Mouse (Mus musculus): ENCODE measurements around the gene Fli1.

Fli1 gene

DNA sequence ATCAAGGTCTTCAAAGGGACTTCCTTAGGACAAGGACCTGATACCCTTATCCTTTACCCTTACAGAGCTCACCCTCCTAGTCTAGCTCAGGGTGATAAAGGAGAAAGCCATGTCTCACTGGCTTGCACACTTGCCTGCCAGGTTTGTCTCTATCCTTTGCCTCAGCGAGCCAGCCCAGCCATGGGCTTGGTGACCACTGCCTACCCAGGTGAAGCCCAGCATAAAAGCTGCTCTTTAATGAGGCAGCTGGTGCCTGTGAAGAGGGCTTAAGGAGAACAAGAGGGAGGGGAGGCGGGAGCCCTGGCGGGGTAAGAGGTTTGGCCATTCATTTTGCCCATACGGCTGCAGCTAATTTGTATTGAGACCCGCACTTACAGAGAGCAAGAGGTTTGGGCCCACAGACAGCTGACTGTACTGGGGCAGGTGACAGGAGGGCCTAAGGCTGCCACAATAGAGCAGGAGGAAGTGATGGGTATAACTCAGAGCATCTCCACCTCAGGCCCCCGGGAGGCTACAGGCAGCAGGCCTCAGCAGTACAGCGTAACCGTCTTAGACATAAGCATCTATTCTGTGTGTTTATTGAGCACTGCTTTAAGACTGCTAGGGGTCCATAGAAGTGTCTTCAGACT lies 73.4 kb downstream of the Fli1 start:
- no peak for DNase-seq (ENCODE audit: low read depth, low spot score)

DNA sequence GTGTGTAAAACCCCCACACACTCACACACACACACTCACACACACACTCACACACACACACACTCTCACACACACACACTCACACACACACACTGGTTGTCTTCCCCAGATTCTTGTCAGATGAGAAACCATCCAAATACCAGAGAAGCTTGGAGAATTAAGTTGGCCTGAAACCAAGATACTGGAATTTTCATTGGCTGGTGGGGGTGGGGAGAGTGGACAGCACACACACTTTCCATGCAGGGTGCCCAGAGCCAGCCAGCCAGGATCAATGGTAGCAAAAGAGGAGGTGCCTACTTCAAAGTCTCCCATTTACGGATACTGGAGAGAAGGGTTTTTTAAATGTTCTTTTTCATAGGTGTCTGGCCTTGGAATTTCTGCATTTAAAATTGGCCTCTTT lies 74.3 kb downstream of the Fli1 start:
- DNase-seq (ENCODE audit: low read depth, low spot score): no peak

DNA sequence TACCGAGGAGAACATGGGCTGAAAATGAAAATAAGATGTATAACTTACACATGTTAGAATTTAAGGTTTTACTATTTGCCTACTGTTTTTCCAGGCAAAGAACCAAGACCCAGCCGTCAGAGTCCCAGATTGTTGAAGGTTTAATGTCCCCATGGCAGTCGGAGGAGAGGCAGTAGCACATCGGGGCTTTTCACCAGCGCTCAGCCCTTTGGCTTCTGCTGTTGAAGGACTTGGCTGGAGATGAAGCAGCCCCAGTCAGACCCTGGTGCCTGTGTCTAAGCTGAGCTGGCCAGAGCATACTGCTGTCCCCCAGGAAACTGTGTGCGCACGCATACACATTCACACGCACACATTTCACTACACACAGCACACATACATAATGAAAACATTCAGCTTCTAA lies 75.2 kb downstream of the Fli1 start:
- no peak for DNase-seq (ENCODE audit: low read depth, low spot score)

DNA sequence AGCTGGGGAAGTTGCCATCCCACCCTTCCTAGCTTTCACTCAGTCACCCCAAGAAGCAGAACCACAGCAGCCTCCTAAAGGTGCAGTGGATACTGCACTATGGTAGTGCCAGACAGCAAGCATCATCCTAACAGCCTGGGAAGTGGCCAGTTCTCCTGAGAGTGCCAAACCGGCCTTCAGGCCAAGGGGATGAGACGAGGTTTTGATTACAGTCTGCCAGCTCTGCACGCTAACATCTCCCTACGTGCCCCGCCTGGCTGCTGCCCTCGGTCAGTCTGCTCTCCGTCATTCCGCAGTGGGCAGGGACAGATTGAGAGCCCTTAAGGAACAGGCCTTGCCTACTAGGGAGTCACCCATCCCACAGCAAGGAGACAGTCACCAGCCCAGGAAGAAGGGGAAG lies 75.8 kb downstream of the Fli1 start:
- DNase-seq (ENCODE audit: low read depth, low spot score): no peak

DNA sequence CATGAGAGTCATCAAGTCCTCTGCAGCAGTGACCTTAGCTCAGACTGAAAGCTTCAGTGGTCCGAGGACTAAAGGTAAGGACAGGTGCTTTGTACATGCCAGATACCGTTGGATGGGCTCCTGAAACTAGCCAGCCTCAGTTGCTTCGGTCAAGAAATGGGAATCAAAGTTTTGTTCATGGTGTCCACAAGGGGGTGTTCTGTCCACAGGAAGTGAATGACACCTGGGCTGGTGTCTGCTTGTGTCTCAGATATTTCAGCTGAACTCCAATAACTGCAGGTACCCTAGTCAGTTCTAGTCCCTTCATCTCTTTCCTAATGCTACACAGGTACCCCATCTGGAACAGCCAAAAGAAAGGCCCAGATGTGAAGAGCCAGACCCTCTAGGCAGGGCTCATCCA lies 86.0 kb downstream of the Fli1 start:
- no peak for DNase-seq (ENCODE audit: low read depth, low spot score)

DNA sequence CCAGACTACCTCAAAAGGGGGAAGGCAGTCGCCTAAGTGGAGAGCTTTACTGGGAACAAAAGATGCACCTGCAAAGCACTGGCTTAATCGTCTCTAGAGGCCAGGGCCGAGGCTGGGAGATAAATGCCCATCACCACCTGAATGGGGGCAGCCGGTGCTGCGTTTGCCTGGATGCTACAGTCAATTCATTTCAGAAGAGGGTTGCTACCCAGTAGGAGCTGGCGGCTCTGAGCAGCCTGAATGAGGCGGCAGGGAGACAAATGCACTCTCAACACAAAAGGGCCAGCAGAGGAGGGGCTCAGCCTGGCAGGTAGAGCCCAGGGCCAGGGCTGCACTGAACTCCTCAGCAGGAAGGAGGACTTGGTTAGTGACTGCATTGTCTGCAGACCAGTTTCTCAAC lies 92.5 kb downstream of the Fli1 start:
- no peak for DNase-seq (ENCODE audit: low read depth, low spot score)

DNA sequence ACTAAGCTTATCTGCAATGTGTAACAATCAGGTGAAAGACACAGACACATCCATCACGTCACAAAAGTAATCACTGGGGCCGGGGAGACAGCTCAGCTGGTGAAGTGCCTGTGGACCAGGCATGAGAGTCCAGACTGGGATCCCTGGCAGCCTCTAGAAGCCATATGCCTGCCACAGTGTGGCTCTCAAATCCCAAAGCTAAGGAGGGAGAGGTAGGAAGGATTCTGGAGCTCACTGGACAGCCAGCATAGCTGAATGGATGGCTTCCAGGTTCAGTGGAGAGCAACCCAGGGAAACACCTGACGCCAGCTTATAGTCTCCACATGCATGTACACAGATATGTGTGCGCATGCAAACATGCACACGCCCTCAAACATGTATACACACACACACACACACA lies 93.9 kb downstream of the Fli1 start:
- no peak for DNase-seq (ENCODE audit: low read depth, low spot score)

DNA sequence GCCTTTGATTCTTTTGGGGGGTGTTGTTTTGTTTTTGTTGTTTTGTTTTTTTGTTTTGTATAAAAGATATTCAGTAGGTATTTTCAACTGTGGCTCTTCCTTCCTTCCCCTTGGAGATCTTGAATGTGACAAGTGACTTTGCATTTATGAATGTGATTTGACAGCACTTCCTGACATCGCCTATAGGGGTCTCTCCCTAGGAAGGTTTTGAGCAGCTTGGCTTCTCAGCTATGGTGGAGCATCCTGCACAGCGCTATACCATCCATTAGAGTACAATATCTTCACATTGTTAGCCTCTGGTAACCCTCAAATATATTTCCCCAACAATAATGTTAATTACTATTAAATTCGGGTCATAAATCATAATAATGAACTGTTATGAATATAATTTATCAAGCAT lies 96.9 kb downstream of the Fli1 start:
- DNase-seq (ENCODE audit: low read depth, low spot score): no peak

DNA sequence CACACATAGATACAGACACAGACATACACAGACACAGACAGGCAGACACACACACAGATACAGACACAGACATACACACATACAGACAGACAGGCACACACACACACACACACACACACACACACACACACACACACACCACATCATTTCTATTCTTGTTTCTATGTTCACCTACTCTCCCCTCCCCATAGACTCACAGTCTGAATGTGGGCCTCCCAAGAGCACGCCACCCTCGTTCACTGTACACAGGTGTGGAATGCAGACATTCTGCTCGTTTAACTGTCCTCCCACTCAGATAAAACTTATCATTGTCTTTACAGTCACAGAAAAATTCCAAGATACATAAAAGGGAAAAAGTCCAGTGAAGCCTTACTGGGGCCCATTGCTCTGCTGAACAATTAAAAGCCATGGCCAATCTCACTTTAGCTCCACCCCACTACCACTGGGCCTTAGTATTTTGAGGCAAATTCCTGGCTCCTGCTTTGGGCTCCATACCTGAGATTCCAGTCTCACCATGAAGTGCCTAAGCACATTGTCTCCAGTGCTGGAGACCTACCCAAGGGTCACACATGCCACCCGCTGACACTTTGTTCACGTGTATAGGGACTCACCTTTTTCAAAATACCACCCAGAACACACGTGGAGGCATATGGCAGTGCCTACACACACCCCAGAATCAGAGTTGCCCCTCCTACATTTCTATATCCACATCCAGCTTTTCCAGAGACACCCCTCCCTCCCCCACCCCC lies 98.0 kb downstream of the Fli1 start:
- DNase-seq (ENCODE audit: low read depth, low spot score): no peak

DNA sequence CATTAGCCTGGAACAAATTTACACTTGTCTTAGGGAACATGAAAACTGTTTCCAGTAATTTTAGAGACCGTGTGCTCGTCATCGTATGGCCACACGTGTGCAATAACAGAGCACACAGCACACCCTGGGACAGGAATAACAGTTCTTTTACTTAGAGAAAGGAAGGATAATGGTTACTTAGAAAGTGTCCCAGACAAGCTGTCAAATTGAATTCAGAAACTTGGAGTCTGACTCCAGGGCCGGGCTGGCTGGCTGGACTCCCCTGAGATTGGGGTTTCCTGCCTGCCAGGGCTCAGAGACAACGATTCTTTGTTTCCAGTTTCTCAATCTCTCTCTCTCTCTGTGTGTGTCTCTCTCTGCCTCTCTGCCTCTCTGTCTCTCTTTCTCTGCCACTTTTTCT lies 98.8 kb downstream of the Fli1 start:
- no peak for DNase-seq (ENCODE audit: low read depth, low spot score)

DNA sequence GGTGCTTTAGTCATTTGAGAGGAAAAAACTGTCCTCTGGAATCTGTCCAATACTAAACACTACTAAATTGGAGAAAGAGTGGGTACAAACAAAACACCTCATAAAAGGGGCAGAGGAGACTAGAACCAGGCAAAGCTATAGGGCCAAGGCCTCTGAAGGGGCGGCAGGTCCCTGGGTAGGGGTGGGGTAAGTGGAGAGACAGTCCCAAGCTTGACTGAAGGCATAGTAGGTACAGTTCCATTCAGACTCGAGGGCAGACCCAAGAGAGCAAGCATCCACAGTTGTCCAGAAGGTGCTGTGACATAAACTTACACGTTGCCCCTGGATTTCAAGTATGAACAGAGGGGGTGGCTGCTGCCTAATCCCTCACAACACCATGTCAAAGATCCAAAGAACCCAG lies 99.5 kb downstream of the Fli1 start:
- DNase-seq (ENCODE audit: low read depth, low spot score): no peak

DNA sequence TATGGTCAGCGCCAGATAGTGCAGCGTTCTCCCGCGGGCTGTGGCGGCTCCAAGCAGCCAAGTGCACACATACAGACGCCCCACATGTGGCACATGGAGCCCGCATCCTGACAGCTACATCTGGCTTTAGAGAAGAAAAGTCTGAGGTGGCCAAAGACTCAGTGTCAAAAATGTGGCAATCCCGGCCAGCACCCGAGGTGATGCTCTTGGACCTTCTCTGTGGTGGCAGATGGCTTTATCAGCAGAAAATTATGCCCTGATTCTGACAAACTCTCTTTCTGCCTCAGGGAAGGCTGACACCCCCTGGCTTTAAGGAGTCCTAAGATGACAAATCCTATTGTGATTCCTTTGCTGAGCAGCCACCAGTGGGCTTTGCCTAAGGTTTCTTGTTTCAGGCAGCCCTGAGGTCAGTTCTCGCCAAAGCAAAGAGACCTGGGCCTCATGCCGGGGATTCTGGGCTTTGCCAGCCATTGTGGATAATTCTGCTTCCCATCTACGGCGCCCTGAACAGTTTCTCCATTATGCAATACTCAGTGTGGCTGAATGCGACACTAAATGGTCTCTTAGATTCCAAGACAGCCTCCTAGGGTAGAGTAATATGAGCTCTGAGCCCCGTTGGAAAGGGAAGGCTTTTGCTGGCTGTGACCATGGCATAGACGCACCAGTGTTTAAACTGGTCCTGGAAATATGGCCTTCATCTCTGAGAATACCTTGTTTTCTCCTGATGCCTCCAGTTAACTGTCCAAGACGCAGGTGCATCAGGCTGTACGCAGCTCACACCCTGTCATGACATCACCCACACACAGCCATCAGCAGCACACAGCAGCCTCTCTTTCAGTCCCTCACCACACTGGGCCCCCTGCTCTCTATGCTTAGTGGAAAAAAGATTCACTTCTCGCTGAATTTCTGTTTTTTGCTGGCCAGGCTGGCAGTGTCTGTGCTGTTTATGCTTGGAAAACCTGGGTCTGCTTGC lies 108.1 kb downstream of the Fli1 start:
- DNase-seq (ENCODE audit: low read depth, low spot score): no peak

DNA sequence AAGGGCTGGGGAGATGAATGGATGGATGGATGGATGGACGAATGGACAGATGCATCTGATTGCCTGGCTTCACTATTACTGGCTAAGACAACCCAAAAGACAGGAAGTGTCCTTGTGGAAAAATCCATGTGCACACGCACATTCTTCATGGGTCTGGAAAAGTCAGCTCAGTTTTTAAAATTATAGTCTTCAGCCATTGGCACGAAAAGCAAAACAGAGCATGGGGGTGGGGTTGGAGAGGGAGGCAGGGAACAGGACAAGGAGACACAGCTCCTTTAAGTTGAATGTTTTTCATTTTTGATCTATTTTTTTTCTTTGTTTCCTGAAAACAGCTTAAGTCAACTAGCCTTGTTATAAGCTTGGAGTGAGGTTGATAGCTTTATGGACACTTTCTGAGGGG lies 111.6 kb downstream of the Fli1 start:
- no peak for DNase-seq (ENCODE audit: low read depth, low spot score)

DNA sequence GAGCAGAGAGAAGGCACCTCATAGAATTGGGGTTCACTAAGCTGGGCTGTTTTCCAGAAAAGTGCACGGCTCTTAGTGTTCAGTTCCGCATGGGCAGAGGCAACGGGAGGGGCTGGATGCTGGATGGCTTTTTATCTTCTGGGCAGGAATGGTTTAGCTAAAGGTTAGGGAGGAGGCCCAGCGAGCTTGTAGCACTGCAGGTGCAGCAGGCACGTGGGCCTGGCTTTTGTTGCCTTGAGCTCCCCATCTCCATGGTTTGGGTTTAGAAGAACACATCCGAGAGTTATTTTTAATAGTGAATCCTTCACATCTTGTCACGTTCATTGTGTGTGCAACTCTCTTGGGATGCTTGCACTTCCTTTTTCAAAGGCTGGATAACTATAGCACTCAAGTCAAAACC lies 117.3 kb downstream of the Fli1 start:
- no peak for DNase-seq (ENCODE audit: low read depth, low spot score)

DNA sequence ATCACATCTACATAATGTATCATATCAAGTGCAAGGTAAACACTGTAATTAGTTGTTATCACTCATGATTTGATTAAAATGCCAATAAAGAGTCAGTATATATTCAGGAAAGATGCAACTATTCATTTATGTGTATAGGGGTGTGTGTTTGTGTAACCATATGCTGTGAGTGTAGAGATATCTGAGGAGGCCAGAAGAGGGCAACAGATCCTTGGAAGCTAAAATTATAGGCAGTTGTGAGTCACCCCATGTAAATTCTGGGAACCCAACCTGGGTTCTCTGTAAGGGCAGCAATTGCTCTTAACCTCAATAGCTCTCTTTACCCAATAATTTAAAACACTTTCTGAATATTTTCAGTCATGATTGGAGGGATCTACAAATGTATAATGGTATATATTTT lies 122.0 kb downstream of the Fli1 start:
- DNase-seq (ENCODE audit: low read depth, low spot score): no peak

DNA sequence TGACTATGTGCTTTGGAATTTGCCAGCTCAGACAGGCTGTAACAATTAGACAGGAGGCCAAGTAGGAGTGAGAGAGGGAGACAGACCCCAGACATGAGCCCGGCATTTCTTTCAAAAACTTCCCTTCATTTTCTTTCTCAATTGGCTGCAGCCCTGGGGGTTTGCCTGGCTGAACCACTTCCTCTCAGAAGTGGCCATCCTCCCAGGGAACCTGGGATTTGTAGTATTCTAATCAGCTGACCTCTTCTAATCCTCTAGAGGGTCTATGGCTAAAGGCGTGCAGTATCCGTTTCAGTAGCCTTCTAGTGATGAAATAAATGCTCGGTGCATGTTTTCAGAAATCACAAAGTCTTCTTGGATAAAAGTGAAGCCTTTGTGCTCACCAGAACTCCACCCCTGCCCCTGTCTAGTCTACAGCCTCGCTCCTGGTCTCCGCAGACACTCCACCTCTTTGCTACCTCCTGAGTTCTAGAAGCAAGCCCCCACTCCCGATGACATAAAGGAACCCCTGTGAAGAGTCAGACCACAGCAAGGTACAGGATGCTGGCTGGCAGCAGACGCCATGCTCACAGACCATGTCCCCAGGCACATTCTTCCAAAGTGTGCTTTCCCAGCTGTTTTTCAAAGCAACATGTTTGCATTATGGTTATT lies 125.1 kb downstream of the Fli1 start:
- DNase-seq (ENCODE audit: low read depth, low spot score): no peak

DNA sequence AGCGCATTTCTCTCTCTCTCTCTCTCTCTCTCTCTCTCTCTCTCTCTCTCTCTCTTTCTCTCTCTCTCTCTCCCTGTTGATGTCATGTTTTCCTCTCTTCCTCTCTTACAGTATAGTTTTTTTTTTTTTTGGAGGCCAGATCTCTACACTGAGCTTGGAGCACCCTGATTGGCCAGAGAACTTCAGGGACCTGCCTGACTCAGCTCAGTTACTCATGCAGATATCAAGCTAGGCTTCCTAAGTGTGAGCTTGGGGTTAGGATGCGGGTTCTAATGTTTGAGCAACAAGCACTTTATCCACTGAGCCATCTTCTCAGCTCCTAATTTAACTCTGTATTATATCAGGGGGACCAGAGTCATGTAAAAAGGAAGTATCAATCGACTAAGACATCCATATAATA lies 126.7 kb downstream of the Fli1 start:
- DNase-seq (ENCODE audit: low read depth, low spot score): no peak

DNA sequence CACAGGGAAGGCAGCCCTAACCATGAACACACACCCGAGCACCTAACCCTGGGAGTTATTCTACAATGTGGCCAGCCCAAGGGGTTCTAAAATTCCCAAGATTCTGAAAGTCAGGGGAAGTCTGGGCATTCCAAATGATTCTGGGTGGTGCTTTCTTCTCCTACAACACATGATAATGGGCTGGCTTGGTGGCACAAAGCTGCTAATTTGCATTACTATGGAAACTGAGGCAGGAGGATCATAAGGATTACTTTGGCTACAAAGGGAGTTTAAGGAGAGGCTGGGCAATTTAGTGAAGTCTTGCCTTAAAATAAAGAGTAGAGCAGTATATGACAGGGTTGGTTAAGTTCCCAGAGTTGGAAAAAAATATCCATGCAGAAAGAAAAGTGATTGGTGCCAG lies 127.7 kb downstream of the Fli1 start:
- no peak for DNase-seq (ENCODE audit: low read depth, low spot score)

DNA sequence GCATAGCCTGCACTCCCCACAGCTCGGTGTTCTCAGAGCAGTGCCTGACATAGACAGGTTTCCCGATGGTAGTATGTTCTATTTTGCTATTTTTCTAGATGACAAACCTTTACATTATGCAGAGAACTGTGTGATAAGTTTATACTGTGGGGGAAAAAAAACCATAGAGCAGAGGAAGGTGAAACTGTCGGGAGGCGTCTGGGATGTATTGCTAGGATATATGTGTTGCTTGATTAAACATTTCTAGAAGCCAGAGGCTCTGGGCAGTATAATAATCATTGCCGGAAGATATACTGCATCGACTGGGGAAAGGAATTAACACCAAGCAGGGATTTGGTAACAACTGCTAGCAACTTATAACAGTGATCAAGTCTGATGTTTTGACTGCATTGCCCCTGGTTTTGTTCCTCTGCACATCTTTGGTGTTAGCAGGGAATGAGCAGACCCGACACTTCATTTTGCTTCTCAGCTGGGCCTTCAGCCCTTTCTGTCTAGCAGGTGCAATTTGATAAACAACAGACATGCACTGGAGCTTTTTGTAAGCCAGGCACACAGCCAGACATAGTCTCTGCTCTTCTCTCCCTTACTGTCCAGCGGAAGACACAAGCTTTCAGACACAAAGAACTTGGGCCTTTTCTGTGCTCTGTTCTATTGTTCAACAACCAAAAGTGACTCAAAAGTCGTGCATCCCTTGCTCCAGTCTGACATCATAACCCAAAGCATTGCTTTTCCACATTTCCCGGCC lies 129.7 kb downstream of the Fli1 start:
- no peak for DNase-seq (ENCODE audit: low read depth, low spot score)

DNA sequence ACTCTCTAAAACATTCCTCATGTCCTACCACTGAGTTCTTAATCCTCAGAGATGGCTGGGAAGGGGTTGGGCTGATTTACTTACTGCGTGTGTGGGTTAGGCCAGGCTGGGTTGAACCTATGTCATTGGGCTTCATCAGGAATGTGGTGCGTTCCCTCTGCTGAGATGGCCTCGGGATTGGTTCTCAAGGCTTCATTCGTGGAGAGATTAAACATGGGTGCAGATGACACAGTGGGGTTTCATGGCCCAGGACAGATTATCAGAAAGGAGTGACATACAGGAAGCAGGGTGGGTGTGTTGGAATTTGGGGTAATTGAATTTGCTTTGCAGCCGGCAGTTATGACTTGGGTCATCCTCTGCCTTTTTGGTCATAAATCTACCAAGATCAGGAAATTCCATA lies 131.2 kb downstream of the Fli1 start:
- no peak for DNase-seq (ENCODE audit: low read depth, low spot score)

DNA sequence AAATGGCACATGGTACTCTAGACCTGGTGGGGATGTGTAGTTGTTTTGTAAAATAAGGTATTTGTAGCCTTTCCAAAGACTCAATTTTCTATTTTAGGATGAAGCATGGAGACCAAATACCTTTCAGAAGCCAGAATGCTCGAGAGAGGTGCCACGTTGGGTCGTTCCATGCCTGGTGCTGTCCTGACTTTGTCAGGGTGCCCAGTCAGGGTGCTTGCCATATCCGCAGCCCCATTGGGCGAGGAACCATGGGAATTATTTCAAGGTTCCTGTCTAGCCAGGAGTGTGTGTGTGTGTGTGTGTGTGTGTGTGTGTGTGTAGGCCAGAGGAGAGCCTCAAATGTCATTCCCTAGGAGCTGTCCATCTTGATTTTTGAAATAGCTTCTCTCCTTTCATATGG lies 132.0 kb downstream of the Fli1 start:
- no peak for DNase-seq (ENCODE audit: low read depth, low spot score)
